Mouse (Mus musculus): ENCODE data around the gene Igfbp3.

GRCm38 (mm10) chr11:7188469-7188868, 25.3 kb downstream of the Igfbp3 start, which contains the start of gene Gm11985:
- TF ChIP-seq CTCF (IDR thresholded peaks at IDR 0.05; ENCODE audit: control insufficient read depth, insufficient read depth, insufficient read length) (no peak), USF1 (IDR thresholded peaks at IDR 0.05; ENCODE audit: low read depth) (no peak)
